Mouse (Mus musculus) midbrain, embryonic 14.5 days (tissue): ENCODE results near the gene Sptbn2. TPM values are rescaled to one million over a fixed set of nuclear protein-coding genes. Genes with fewer than 3 reads are reported as not detected.

ENCODE experiments used
- ATAC-seq: fragments of 200-750 bp; cut with Nextera tagmentation; 2 replicates; pipeline ENCODE4 v1.8.0; 2017; ENCODE audit warnings: moderate number of reproducible peaks, moderate library complexity; ENCODE audit not compliant: low FRiP score, low TSS enrichment
- DNase-seq: peaks from one replicate; pipeline ENCODE4 v3.0.0-alpha.2; 2015
- H3K27ac ChIP-seq: fragments of 300-500 bp; sonication (generic); replicated peaks from 2 replicates; pipeline ENCODE4 v1.5.1; 2014; ENCODE audit warnings: mild to moderate bottlenecking, low read depth, low read length, moderate library complexity
- H3K27me3 ChIP-seq: fragments of 300-500 bp; sonication (generic); 2 replicates; pipeline ENCODE4 v1.6.1; 2014; ENCODE audit warnings: low read length, control low read depth, mixed read lengths; ENCODE audit not compliant: control insufficient read depth, insufficient read depth
- H3K36me3 ChIP-seq: fragments of 300-500 bp; sonication (generic); 2 replicates; pipeline ENCODE4 v1.6.1; 2014; ENCODE audit warnings: low read length, control low read depth; ENCODE audit not compliant: control insufficient read depth, insufficient read depth
- H3K4me1 ChIP-seq: fragments of 300-500 bp; sonication (generic); 2 replicates; pipeline ENCODE4 v1.6.1; 2014; ENCODE audit warnings: mild to moderate bottlenecking, antibody characterized with exemption, low read length, control low read depth; ENCODE audit not compliant: control insufficient read depth, insufficient read depth
- H3K4me2 ChIP-seq: fragments of 300-500 bp; sonication (generic); 2 replicates; pipeline ENCODE4 v1.6.1; 2014; ENCODE audit warnings: mild to moderate bottlenecking, low read length, moderate library complexity
- H3K4me3 ChIP-seq: fragments of 300-500 bp; sonication (generic); replicated peaks from 2 replicates; pipeline ENCODE4 v1.5.1; 2014; ENCODE audit warnings: low read depth, low read length
- H3K9ac ChIP-seq: fragments of 300-500 bp; sonication (generic); replicated peaks from 2 replicates; pipeline ENCODE4 v1.6.1; 2014; ENCODE audit warnings: mild to moderate bottlenecking, low read length, moderate library complexity
- H3K9me3 ChIP-seq: fragments of 300-500 bp; sonication (generic); 2 replicates; pipeline ENCODE4 v1.6.1; 2016; ENCODE audit warnings: low read length, control low read depth, mixed read lengths; ENCODE audit not compliant: control insufficient read depth
- WGBS: fragments of 180-500 bp; shearing (Covaris S2); extraction: QIAGEN DNeasy Blood & Tissue Kit; methylation state at CpG from one replicate; pipeline ENCODE4 v1.1.7; 2014; 5-methylcytosine and 5-hydroxymethylcytosine counted together
- polyA plus RNA-seq: library from polyadenylated mRNA; unstranded; fragments of >200 nt; fragmentation: Nextera tagmentation; extraction: Ambion mirVana; gene quantifications from 2 replicates; pipeline ENCODE4 v1.2.1, GENCODE M21; 2014

Sptbn2 gene
- polyA plus RNA-seq, 1 experiment from 2014 or later = 43.0 TPM

- H3K9me3 ChIP-seq = no peaks in the 10 kb centered on the region
- peaks cover 8% of the 10 kb centered on the region for H3K4me1 ChIP-seq
- no peak overlapping the region for H3K9ac ChIP-seq
- 79% methylated on average over 5 of the region's 5 CpGs for WGBS
- ATAC-seq (no peak), DNase-seq (no peak)
- no peak overlapping the region for H3K4me2 ChIP-seq
- H3K36me3 ChIP-seq = no peaks in the 10 kb centered on the region
- no peak overlapping the region for H3K4me3 ChIP-seq
- peaks cover 16% of the 10 kb centered on the region for H3K27me3 ChIP-seq
- no peak overlapping the region for H3K27ac ChIP-seq
Measured at GRCm38 (mm10) chr19:4699821-4700220, 11.1 kb upstream of the Sptbn2 start.

- Histone ChIP-seq H3K4me3 (no peak overlapping the region), H3K4me2 (no peak overlapping the region), H3K9ac (no peak overlapping the region), H3K27ac (no peak overlapping the region), H3K9me3 (no peaks in the 10 kb centered on the region), H3K4me1 (peaks cover 8% of the 10 kb centered on the region), H3K36me3 (no peaks in the 10 kb centered on the region), H3K27me3 (peaks cover 16% of the 10 kb centered on the region)
- no peak for ATAC-seq
- 72% methylated on average over 8 of the region's 8 CpGs for WGBS
- DNase-seq = no peak
Measured at GRCm38 (mm10) chr19:4700656-4701055, 10.3 kb upstream of the Sptbn2 start.

- ATAC-seq = no peak
- no peaks in the 10 kb centered on the region for H3K36me3 ChIP-seq
- no peak overlapping the region for H3K4me2 ChIP-seq
- no peaks in the 10 kb centered on the region for H3K9me3 ChIP-seq
- no peak for DNase-seq
- H3K9ac ChIP-seq = no peak overlapping the region
- no peak overlapping the region for H3K4me3 ChIP-seq
- peaks cover 16% of the 10 kb centered on the region for H3K27me3 ChIP-seq
- WGBS = 76% methylated on average over 7 of the region's 7 CpGs
- H3K27ac ChIP-seq = no peak overlapping the region
- peaks cover 8% of the 10 kb centered on the region for H3K4me1 ChIP-seq
Measured at GRCm38 (mm10) chr19:4701221-4701620, 9.7 kb upstream of the Sptbn2 start.

- Histone ChIP-seq H3K36me3 (no peaks in the 10 kb centered on the region), H3K4me2 (no peak overlapping the region), H3K4me1 (peaks cover 19% of the 10 kb centered on the region), H3K27ac (no peak overlapping the region), H3K9ac (no peak overlapping the region), H3K4me3 (no peak overlapping the region), H3K9me3 (no peaks in the 10 kb centered on the region), H3K27me3 (no peaks in the 10 kb centered on the region)
- ATAC-seq (no peak), DNase-seq (no peak)
- 82% methylated on average over 10 of the region's 10 CpGs for WGBS
Measured at GRCm38 (mm10) chr19:4708765-4709164, 2.2 kb upstream of the Sptbn2 start.

GRCm38 (mm10) chr19:4711601-4712155 lies 711 bp downstream of the Sptbn2 start:
- ATAC-seq (peak; percentile 88), DNase-seq (peak; percentile 90)
- H3K4me2 ChIP-seq = peak overlapping the region; percentile 63
- no peaks in the 10 kb centered on the region for H3K27me3 ChIP-seq
- H3K9me3 ChIP-seq = no peaks in the 10 kb centered on the region
- H3K4me3 ChIP-seq = peak overlapping the region; percentile 68
- H3K36me3 ChIP-seq = no peaks in the 10 kb centered on the region
- under 1% methylated on average over 60 of the region's 65 CpGs for WGBS
- peak overlapping the region; percentile 94 for H3K9ac ChIP-seq
- peak overlapping the region; percentile 96 for H3K27ac ChIP-seq
- peaks cover 33% of the 10 kb centered on the region for H3K4me1 ChIP-seq

GRCm38 (mm10) chr19:4712156-4712780 lies 1.3 kb downstream of the Sptbn2 start:
- Histone ChIP-seq H3K36me3 (no peaks in the 10 kb centered on the region), H3K4me3 (peak overlapping the region; percentile 68), H3K4me2 (peak overlapping the region; percentile 63), H3K27ac (peak overlapping the region; percentile 96), H3K9ac (peak overlapping the region; percentile 94), H3K9me3 (no peaks in the 10 kb centered on the region), H3K27me3 (no peaks in the 10 kb centered on the region), H3K4me1 (peaks cover 33% of the 10 kb centered on the region)
- ATAC-seq (peak; percentile 78), DNase-seq (peak; percentile 67)
- under 1% methylated on average over 59 of the region's 60 CpGs for WGBS

- DNase-seq (no peak), ATAC-seq (no peak)
- 23% methylated on average over 13 of the region's 13 CpGs for WGBS
Measured at GRCm38 (mm10) chr19:4712781-4713526, 2.0 kb downstream of the Sptbn2 start.

GRCm38 (mm10) chr19:4713886-4714285 lies 2.9 kb downstream of the Sptbn2 start:
- peak overlapping the region; percentile 94; the same call in 1 of the 2 replicates for H3K9ac ChIP-seq
- ATAC-seq (no peak), DNase-seq (no peak)
- H3K4me3 ChIP-seq = peak overlapping the region; percentile 68
- H3K27ac ChIP-seq = no peak overlapping the region
- no peaks in the 10 kb centered on the region for H3K27me3 ChIP-seq
- WGBS = 48% methylated on average over 3 of the region's 3 CpGs
- H3K9me3 ChIP-seq = no peaks in the 10 kb centered on the region
- peak overlapping the region; percentile 63 for H3K4me2 ChIP-seq
- H3K36me3 ChIP-seq = peaks cover 7% of the 10 kb centered on the region
- H3K4me1 ChIP-seq = peaks cover 33% of the 10 kb centered on the region

More at GRCm38 (mm10) chr19:4712781-4713526, 2.0 kb downstream of the Sptbn2 start:
- H3K27ac ChIP-seq = peak overlapping the region; percentile 96
- H3K9me3 ChIP-seq = no peaks in the 10 kb centered on the region
- peak overlapping the region; percentile 94 for H3K9ac ChIP-seq
- peak overlapping the region; percentile 68 for H3K4me3 ChIP-seq
- peak overlapping the region; percentile 63 for H3K4me2 ChIP-seq
- H3K36me3 ChIP-seq = 0 out of 2 replicates have a peak, but pooled peaks cover 2% of the 10 kb centered on the region
- H3K27me3 ChIP-seq = no peaks in the 10 kb centered on the region
- H3K4me1 ChIP-seq = peaks cover 33% of the 10 kb centered on the region
